Mouse (Mus musculus) E14TG2a.4 (cell line): ENCODE results near the gene Tars2.

Experiments used
- CTCF ChIP-seq: conservative IDR thresholded peaks from 2 replicates; pipeline ENCODE4 v1.5.1; 2014; ENCODE audit warnings: low read length
- NANOG ChIP-seq: IDR thresholded peaks from 2 replicates; pipeline ENCODE4 v1.6.1; 2014; ENCODE audit warnings: borderline replicate concordance, low read length, mixed read lengths
- POU5F1 ChIP-seq: IDR thresholded peaks from 2 replicates; pipeline ENCODE4 v1.6.1; 2014; ENCODE audit warnings: low read length, borderline replicate concordance

DNA sequence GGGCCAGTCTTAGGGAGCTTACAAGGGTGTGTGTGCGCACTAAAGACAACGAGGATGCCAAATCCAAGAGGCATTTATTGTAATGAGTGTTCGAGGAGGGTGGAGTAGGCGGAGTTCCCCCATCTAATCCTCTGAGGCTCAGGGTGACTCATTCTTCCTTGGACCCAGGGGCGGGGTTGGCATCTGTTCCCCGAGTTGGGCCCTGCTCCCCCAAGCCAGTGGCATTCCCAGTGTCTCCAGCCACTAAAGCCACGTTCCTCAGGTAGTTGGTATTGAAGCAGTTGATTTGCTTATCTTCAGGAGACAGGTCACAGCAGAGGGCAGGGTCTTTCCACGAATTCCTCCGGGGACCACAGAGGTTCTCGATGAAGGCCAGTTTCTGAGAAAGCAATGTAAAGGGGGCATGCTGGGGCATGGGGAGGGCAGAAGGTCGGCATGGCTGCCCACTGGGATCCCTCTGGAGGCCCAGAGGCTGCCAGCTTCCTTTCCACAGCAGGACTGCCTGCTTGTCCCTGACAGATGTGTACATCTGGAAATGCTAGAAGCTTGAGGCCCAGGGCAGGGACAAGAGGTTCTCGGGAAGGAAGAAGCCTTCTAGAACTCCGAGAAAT, 25.8 kb downstream of the Tars2 start:
- TF ChIP-seq CTCF (no peak), NANOG (no peak), POU5F1 (no peak)
